Mouse (Mus musculus): ENCODE data around the gene Mrm1. TPM values are rescaled to one million over a fixed set of nuclear protein-coding genes. Genes with fewer than 3 reads are reported as not detected.
"Not testable (repeated sequence)": the region's sequence is repeated elsewhere in the genome, so short reads cannot be mapped to it uniquely, and the experiment has no call there.

Gene Mrm1
- polyA plus RNA-seq (2016; fragmentation: Nextera tagmentation; extraction: Ambion mirVana) = 14.6 and 16.2 TPM in 2 replicates

GRCm38 (mm10) chr11:84818961-84819692 lies at the start of gene Mrm1:
Mrm1 (minus strand) TSS chr11:84819515.
- Histone ChIP-seq H3K27me3 (ENCODE audit: low read depth, poor library complexity, severe bottlenecking) (no peaks in the 10 kb centered on the region), H3K36me3 (peaks cover 10% of the 10 kb centered on the region), H3K4me1 (peaks cover 26% of the 10 kb centered on the region), H3K4me3 (peak within 1 kb of the TSS; percentile 87), H3K27ac (replicated peaks) (peak within 1 kb of the TSS; percentile 88), H3K9me3 (replicated peaks) (no peaks in the 10 kb centered on the region)
- WGBS = under 1% methylated on average over 55 of the region's 55 CpGs
- peak; percentile 95 for DNase-seq (ENCODE audit: low spot score)

GRCm38 (mm10) chr11:84868786-84869259 lies 49.5 kb upstream of the Mrm1 start:
- no peak for DNase-seq (ENCODE audit: low spot score)
- H3K27me3 ChIP-seq (ENCODE audit: low read depth, poor library complexity, severe bottlenecking) = no peaks in the 10 kb centered on the region
- peak overlapping the region; percentile 98 for H3K4me3 ChIP-seq
- peak overlapping the region; percentile 98 for H3K27ac ChIP-seq (replicated peaks)
- H3K9me3 ChIP-seq (replicated peaks) = no peaks in the 10 kb centered on the region
- H3K36me3 ChIP-seq = peaks cover 4% of the 10 kb centered on the region; the same call in 1 of the 2 replicates
- 19% methylated on average over 7 of the region's 7 CpGs for WGBS
- H3K4me1 ChIP-seq = peaks cover 40% of the 10 kb centered on the region

- Histone ChIP-seq H3K27ac (replicated peaks) (no peak overlapping the region), H3K4me3 (no peak overlapping the region), H3K4me1 (peaks cover 40% of the 10 kb centered on the region), H3K27me3 (ENCODE audit: low read depth, poor library complexity, severe bottlenecking) (no peaks in the 10 kb centered on the region), H3K9me3 (replicated peaks) (no peaks in the 10 kb centered on the region), H3K36me3 (peaks cover 10% of the 10 kb centered on the region; the same call in 1 of the 2 replicates)
- WGBS = 95% methylated on average over 2 of the region's 2 CpGs
- no peak for DNase-seq (ENCODE audit: low spot score)
These were observed 48.3 kb upstream of the Mrm1 start for GRCm38 (mm10) chr11:84867586-84867985.

- WGBS = 81% methylated on average over 2 of the region's 2 CpGs
- Histone ChIP-seq H3K4me3 (no peak overlapping the region), H3K36me3 (peaks cover 28% of the 10 kb centered on the region), H3K27ac (replicated peaks) (no peak overlapping the region), H3K9me3 (replicated peaks) (no peaks in the 10 kb centered on the region), H3K27me3 (ENCODE audit: low read depth, poor library complexity, severe bottlenecking) (no peaks in the 10 kb centered on the region), H3K4me1 (peaks cover 31% of the 10 kb centered on the region)
- DNase-seq (ENCODE audit: low spot score) = no peak
These were observed 46.0 kb upstream of the Mrm1 start for GRCm38 (mm10) chr11:84865268-84865667.

GRCm38 (mm10) chr11:84855285-84855684 lies 36.0 kb upstream of the Mrm1 start:
- H3K4me3 ChIP-seq = no peak overlapping the region
- H3K4me1 ChIP-seq = no peaks in the 10 kb centered on the region
- no peak for DNase-seq (ENCODE audit: low spot score)
- no peak overlapping the region for H3K27ac ChIP-seq (replicated peaks)
- WGBS = 97% methylated on average over 6 of the region's 6 CpGs
- H3K27me3 ChIP-seq (ENCODE audit: low read depth, poor library complexity, severe bottlenecking) = no peaks in the 10 kb centered on the region
- no peaks in the 10 kb centered on the region for H3K9me3 ChIP-seq (replicated peaks)
- H3K36me3 ChIP-seq = peaks cover 92% of the 10 kb centered on the region

GRCm38 (mm10) chr11:84847475-84848090 lies 28.3 kb upstream of the Mrm1 start:
- no peaks in the 10 kb centered on the region for H3K27me3 ChIP-seq (ENCODE audit: low read depth, poor library complexity, severe bottlenecking)
- 89% methylated on average over 7 of the region's 7 CpGs for whole genome bisulfite sequencing

GRCm38 (mm10) chr11:84846741-84847474 lies 27.6 kb upstream of the Mrm1 start:
- WGBS = 96% methylated on average over 15 of the region's 15 CpGs
- H3K4me3 ChIP-seq = no peak overlapping the region
- H3K27me3 ChIP-seq (ENCODE audit: low read depth, poor library complexity, severe bottlenecking) = no peaks in the 10 kb centered on the region
- H3K36me3 ChIP-seq = peaks cover 84% of the 10 kb centered on the region
- DNase-seq (ENCODE audit: low spot score) = no peak
- no peaks in the 10 kb centered on the region for H3K4me1 ChIP-seq
- H3K9me3 ChIP-seq (replicated peaks) = no peaks in the 10 kb centered on the region
- no peak overlapping the region for H3K27ac ChIP-seq (replicated peaks)

More at GRCm38 (mm10) chr11:84847475-84848090, 28.3 kb upstream of the Mrm1 start:
- no peak for DNase-seq (ENCODE audit: low spot score)
- no peak overlapping the region for H3K4me3 ChIP-seq
- H3K4me1 ChIP-seq = no peaks in the 10 kb centered on the region
- peaks cover 84% of the 10 kb centered on the region for H3K36me3 ChIP-seq
- H3K9me3 ChIP-seq (replicated peaks) = no peaks in the 10 kb centered on the region
- H3K27ac ChIP-seq (replicated peaks) = no peak overlapping the region

- H3K27me3 ChIP-seq (ENCODE audit: low read depth, poor library complexity, severe bottlenecking) = no peaks in the 10 kb centered on the region
- no peaks in the 10 kb centered on the region for H3K4me1 ChIP-seq
- peaks cover 97% of the 10 kb centered on the region for H3K36me3 ChIP-seq
- WGBS = 87% methylated on average over 2 of the region's 2 CpGs
- no peak overlapping the region for H3K4me3 ChIP-seq
- H3K9me3 ChIP-seq (replicated peaks) = no peaks in the 10 kb centered on the region
- no peak for DNase-seq (ENCODE audit: low spot score)
- H3K27ac ChIP-seq (replicated peaks) = no peak overlapping the region
These were observed 20.0 kb upstream of the Mrm1 start for GRCm38 (mm10) chr11:84839330-84839729.

- peaks cover 43% of the 10 kb centered on the region for H3K36me3 ChIP-seq
- DNase-seq (ENCODE audit: low spot score); H3K27me3 ChIP-seq (ENCODE audit: low read depth, poor library complexity, severe bottlenecking); H3K9me3 ChIP-seq (replicated peaks): not testable (repeated sequence)
- peaks cover 21% of the 10 kb centered on the region for H3K4me1 ChIP-seq
- H3K27ac ChIP-seq (replicated peaks) = peak overlapping the region; percentile 81
- peak overlapping the region; percentile 85 for H3K4me3 ChIP-seq
- 79% methylated on average over 11 of the region's 11 CpGs for WGBS
These were observed 10.2 kb upstream of the Mrm1 start for GRCm38 (mm10) chr11:84829495-84829894.

GRCm38 (mm10) chr11:84828516-84829399 lies 9.4 kb upstream of the Mrm1 start, which contains the start of gene Dhrs11:
Dhrs11 (minus strand) TSS chr11:84828994.
- peaks cover 21% of the 10 kb centered on the region for H3K4me1 ChIP-seq
- H3K9me3 ChIP-seq (replicated peaks) = no peaks in the 10 kb centered on the region
- DNase-seq (ENCODE audit: low spot score) = peak; percentile 89
- no peaks in the 10 kb centered on the region for H3K27me3 ChIP-seq (ENCODE audit: low read depth, poor library complexity, severe bottlenecking)
- peaks cover 36% of the 10 kb centered on the region for H3K36me3 ChIP-seq
- H3K27ac ChIP-seq (replicated peaks) = peak within 1 kb of the TSS; percentile 81
- WGBS = under 1% methylated on average over 62 of the region's 62 CpGs
- H3K4me3 ChIP-seq = peak within 1 kb of the TSS; percentile 85

GRCm38 (mm10) chr11:84827901-84828503 lies 8.7 kb upstream of the Mrm1 start:
- no peak for DNase-seq (ENCODE audit: low spot score)
- 48% methylated on average over 3 of the region's 3 CpGs for WGBS
- H3K4me1 ChIP-seq = peaks cover 27% of the 10 kb centered on the region
- peak overlapping the region; percentile 85 for H3K4me3 ChIP-seq
- peak overlapping the region; percentile 81 for H3K27ac ChIP-seq (replicated peaks)
- H3K27me3 ChIP-seq (ENCODE audit: low read depth, poor library complexity, severe bottlenecking) = no peaks in the 10 kb centered on the region
- peaks cover 29% of the 10 kb centered on the region for H3K36me3 ChIP-seq
- H3K9me3 ChIP-seq (replicated peaks) = no peaks in the 10 kb centered on the region

All from midbrain, embryonic 10.5 days (tissue).